Mouse (Mus musculus) heart, postnatal 25 days (tissue): Measurements from ENCODE around the gene Shisa6. TPM values are rescaled to one million over a fixed set of nuclear protein-coding genes. Genes with fewer than 3 reads are reported as not detected.

Source experiments
- DNase-seq: peaks from one replicate; pipeline ENCODE4 v3.0.0; 2022; ENCODE audit warnings: low spot score
- intact Hi-C: fragments of 180-260 bp; cut with DNase I; formaldehyde crosslinking; loops from one replicate; pipeline ENCODE4 v1.15.1; 2025
- total RNA-seq, 2 experiments: library from RNA; stranded (reverse); gene quantifications; 2 replicates each; pipeline ENCODE4 v1.2.3; 2021

Gene Shisa6
- total RNA-seq, 2 experiments from 2014 or later = 0.21 to 0.45 TPM

GRCm38 (mm10) chr11:66260205-66260604 lies 265.6 kb downstream of the Shisa6 start:
- DNase-seq = no peak
- intact Hi-C loops = no loop called here

- intact Hi-C loops = no loop called here
- DNase-seq = no peak
Observed at GRCm38 (mm10) chr11:66258851-66259250, 266.9 kb downstream of the Shisa6 start.

- DNase-seq = no peak
- intact Hi-C loops = no loop called here
Observed at GRCm38 (mm10) chr11:66247115-66247514, 278.6 kb downstream of the Shisa6 start.

- no peak for DNase-seq
- intact Hi-C loops = no loop called here
Observed at GRCm38 (mm10) chr11:66236557-66236956, 289.2 kb downstream of the Shisa6 start.

- no peak for DNase-seq
- intact Hi-C loops = no loop called here
Observed at GRCm38 (mm10) chr11:66232891-66233290, 292.9 kb downstream of the Shisa6 start.

- intact Hi-C loops = no loop called here
- DNase-seq = no peak
Observed at GRCm38 (mm10) chr11:66222133-66222532, 303.6 kb downstream of the Shisa6 start.

- intact Hi-C loops = no loop called here
- DNase-seq = no peak
Observed at GRCm38 (mm10) chr11:66218469-66218868, 307.3 kb downstream of the Shisa6 start.

GRCm38 (mm10) chr11:66188627-66189287 lies 337.0 kb downstream of the Shisa6 start:
- DNase-seq = peak; percentile 3
- intact Hi-C loops = no loop called here

- no peak for DNase-seq
- intact Hi-C loops = no loop called here
Observed at GRCm38 (mm10) chr11:66188146-66188545, 337.6 kb downstream of the Shisa6 start.

GRCm38 (mm10) chr11:66177781-66178180 lies 348.0 kb downstream of the Shisa6 start:
- intact Hi-C loops = no loop called here

GRCm38 (mm10) chr11:66167801-66168651 lies 357.7 kb downstream of the Shisa6 start, which contains the start of gene Dnah9:
Dnah9 (minus strand) TSS chr11:66168551.
- intact Hi-C loops = no loop called here
- peak; percentile 8 for DNase-seq

More at GRCm38 (mm10) chr11:66177781-66178180, 348.0 kb downstream of the Shisa6 start:
- no peak for DNase-seq

- no peak for DNase-seq
- intact Hi-C loops = no loop called here
Observed at GRCm38 (mm10) chr11:66164022-66164421, 361.7 kb downstream of the Shisa6 start.
